Mouse (Mus musculus): ENCODE results near the gene Ric8b.

The Ric8b gene

GRCm38 (mm10) chr10:84910194-84910593 lies 7.2 kb upstream of the Ric8b start:
- no peak for DNase-seq

- peak; percentile 50 for DNase-seq
These were observed 6.5 kb upstream of the Ric8b start for GRCm38 (mm10) chr10:84910758-84911384.

DNA sequence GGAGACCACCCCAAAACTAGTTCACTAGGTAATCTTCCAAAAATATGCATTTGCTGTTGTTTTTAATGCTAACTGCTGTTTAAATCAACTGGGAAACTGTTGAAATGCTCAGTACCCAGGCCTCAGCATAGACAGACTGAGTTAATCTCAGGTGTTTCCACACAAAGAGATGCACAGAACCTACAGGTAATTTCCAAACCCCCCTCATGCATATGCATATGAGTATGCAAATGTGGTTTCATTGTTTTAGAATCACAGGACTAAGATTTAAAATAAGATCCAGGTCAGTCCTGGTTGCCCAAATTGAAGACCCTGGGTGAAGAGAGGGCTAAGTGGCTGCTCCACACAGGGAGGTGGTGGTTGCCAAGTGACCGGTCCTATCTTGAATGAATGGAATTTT lies 4.3 kb upstream of the Ric8b start:
- DNase-seq: no peak

GRCm38 (mm10) chr10:84915476-84915875 lies 1.9 kb upstream of the Ric8b start:
- no peak for DNase-seq

- DNase-seq: no peak
These were observed 297 bp downstream of the Ric8b start for GRCm38 (mm10) chr10:84917731-84918095.

DNA sequence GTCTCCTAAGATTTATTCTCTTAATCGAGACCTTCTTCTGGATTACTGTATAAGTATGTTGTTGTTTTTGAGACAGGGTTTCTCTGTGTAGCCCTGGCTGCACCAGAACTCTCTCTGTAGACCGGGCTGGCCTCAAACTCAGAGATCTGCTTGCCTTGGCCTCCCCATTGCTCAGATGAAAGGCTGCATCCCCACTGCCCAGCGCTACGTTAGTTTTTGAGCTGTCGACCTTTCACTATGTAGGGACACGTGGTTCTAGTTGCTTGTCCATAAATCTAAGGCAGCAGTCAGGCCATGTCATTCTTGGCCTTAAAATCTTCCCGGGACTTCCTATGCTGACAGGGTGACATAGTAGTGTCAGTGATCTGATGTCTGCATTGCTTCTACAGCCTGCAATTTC lies 8.9 kb downstream of the Ric8b start:
- no peak for DNase-seq

DNA sequence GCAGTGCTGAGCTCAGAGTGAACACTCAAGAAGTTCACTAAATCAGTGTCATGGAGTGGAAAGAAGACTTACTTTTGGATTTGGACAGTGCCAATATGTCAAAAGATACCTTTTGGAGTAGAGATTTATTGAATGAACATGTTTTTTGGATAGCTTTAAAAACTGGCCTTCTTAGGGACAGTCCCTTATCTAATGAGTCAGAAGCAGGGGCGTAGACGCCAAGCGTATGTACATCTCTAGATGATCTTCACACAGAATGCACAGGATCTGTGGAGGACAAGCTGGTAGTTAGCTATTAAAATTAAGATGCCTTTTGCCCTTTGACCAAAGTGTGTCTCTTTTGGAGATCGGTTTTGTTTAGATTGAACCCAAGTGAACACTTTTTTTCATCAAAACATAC lies 9.5 kb downstream of the Ric8b start:
- no peak for DNase-seq

GRCm38 (mm10) chr10:84928465-84928864 lies 11.0 kb downstream of the Ric8b start:
- no peak for DNase-seq

DNA sequence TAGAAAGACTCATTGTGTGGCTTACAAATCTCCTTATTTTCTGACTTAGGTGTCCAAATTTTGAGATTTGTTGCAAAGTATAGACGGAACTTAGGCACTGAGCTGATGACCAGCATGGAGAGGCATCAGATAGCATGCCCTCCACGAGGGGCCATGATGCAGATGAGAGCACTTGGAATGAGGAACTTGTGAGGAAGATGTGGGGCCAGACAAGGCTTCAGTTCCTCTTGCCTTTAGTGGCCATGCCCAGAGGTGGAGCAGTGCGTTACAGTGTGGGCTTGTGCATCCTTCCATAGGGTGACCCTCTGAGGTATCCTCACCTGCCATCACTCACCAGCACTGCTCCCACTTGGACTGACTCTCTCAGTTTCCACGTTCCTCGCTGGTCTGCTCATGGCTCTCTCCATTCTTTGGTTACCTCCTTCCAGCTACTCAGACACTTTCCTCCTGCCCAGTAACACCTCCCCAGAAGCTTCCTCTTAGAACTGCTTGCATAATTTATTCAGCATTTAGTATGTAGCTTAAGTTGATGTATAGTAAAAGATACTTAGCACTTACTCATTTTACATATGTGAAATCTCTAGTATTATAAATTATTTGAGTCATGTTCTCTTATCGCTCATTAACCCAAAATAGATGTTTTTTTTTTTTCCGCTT lies 18.3 kb downstream of the Ric8b start:
- no peak for DNase-seq

DNA sequence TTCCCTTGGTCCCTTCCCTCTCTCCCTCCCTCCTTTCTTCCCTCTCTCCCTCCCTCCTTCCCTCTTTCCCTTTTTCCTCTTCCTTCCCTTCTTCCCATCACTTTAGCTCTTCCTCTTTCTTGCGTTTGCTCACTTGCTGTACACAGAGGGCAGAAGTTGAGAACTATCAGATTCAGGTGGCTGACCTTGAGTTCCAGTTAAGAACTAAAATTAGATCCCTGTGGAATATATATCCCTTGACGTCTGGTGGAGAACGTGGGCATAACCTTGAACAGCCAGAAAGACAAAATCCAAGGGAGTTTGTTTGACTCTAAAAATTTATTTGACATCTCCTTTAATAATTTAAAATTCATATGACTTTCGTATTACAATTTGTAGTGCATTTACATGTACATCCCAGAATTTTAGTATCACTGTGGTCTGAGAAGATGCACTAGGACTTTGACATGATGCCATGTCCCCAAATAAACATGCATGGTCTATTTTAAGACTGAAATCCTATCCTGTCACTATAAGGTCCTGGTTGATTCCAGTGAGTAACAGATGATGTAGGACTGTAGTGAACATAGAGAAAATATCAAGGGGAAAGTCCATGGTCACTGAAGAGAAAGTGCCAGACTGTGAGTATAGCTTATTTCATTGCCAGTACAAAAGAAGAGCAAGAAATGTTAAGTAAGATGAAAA lies 19.6 kb downstream of the Ric8b start:
- no peak for DNase-seq

- DNase-seq: no peak
These were observed 20.8 kb downstream of the Ric8b start for GRCm38 (mm10) chr10:84938094-84938820.

DNA sequence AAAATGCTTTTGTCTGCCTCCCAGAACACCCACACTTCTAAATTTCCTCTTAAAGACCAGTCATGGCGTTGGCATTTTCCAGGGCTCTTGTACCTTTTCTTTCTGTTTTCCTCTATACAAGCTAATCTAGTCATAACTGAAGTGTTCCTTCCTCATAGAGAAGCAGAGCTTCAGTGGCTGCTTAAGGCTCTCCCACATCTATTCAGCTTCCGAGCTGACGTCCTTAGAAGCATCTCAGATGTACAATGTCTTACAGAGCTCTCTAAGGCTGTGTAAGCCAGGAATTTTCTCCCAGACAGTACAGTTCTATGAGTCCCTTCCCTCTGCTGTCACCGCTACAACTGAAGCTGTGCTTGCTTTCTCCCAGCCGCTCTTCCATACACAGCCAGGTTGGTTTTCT lies 21.5 kb downstream of the Ric8b start:
- no peak for DNase-seq

GRCm38 (mm10) chr10:84940356-84940755 lies 22.9 kb downstream of the Ric8b start:
- DNase-seq: no peak

DNA sequence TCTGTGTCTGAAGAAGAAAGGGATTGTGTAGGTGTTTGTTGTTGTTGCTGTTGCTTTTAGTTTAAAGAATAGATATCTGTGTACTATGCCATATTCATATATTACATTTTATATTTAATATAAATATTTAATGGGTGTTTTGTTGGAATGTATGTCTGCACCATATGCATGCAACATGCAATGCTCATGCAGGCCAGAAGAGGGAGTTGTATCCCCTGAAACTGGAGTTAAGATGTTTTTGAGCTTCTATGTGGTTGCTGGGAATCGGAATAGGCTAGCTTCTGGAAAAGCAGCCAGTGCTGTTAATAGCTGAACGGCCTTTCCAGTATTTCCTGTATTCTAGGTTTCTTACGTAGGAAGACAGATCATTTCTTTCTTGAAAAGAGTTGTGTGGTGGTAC lies 28.3 kb downstream of the Ric8b start:
- no peak for DNase-seq

DNA sequence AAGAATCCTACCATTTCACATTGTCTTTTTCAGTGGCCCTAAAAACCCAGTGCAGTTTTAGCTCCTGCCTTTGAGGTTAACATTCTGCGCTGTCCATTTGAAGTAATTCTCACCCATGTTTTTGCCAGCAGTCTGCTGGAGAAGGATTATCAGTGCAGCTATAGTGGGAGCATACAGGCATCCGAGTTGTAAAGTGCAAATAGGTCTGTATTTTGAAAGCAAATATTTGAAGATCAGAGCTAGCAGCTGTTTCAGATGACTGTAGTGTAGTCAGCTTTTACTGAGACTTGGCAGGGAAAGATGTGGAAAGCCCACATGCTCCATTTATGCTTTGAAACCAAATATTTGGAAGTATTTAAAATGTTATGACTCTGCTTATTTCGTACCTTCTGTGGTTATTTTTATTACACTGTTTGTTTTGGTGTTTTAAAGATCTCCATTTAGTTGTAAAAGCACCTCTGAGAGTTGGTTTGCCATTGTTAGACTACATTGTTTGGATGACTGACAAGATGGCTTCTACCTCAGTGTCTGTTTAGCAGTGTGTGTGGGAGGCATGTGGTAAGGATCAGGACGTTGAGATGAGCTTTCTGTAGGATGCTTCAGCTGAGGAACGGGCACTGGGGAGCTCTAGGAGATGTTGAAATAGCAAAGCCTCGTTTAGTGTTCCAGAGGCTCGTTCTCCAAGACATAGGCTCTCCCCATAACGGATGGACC lies 31.7 kb downstream of the Ric8b start:
- DNase-seq: no peak

DNA sequence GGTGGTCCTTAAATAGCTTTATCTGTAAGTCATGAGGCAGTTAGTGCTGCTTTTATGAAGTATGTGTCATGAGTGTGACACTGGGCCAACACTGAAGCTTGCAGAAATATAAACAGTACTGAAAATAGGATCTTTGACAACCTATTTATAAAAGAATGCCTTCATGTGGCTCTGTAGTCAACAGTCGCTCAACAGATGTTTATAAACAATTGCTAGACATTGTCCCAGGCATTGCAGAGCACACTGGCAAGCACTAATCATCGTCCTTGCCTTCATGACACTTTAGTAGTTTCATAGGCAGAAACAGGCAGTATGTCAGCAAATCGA lies 32.2 kb downstream of the Ric8b start:
- DNase-seq: no peak

DNA sequence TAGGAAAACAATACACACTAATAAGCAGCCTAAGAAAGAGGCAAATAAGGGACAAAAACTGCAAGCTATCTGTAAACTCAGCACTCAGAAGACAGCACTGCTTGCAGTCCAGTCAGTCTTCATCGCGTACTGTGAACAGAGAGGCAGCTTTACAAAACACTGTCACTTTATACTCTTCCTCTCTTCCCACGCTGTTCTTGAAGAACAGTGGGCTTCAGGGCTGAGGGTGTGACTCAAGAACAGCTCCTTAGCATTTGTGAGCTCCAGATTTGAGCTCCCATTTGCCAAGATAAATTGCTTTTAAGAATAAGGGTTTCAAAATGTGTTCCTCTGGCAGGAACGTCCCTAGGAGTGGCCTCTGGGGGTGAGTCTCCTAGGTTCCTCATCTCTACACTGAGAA lies 33.0 kb downstream of the Ric8b start:
- DNase-seq: no peak

GRCm38 (mm10) chr10:84954236-84954635 lies 36.8 kb downstream of the Ric8b start:
- DNase-seq: no peak

GRCm38 (mm10) chr10:84956173-84956572 lies 38.8 kb downstream of the Ric8b start:
- DNase-seq: no peak

- DNase-seq: no peak
These were observed 41.2 kb downstream of the Ric8b start for GRCm38 (mm10) chr10:84958597-84958996.

GRCm38 (mm10) chr10:84960380-84960930 lies 43.0 kb downstream of the Ric8b start:
- DNase-seq: peak; percentile 24

DNA sequence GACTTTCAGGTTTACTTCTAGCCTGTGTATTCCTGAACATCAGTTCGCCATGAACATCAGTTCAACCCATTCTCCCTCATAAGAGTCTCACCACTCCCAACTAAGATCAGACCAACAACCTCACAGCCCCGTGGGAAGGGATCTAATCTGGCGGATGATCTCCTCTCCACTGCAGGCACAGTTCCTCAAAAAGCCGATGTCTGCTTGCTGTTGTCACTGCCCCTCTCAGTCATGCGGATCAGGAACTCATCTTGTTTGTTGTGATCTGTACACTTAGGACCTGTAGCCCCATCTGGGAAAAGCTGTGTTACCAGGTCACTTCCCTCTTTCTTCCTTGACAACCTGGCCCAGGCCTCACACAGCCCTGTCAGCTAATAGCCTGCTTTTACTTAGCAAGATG lies 45.7 kb downstream of the Ric8b start:
- DNase-seq: no peak

- no peak for DNase-seq
These were observed 46.3 kb downstream of the Ric8b start for GRCm38 (mm10) chr10:84963726-84964125.
